15 mouse cellular contexts compared by ENCODE assay signal in the genomic region with DNA sequence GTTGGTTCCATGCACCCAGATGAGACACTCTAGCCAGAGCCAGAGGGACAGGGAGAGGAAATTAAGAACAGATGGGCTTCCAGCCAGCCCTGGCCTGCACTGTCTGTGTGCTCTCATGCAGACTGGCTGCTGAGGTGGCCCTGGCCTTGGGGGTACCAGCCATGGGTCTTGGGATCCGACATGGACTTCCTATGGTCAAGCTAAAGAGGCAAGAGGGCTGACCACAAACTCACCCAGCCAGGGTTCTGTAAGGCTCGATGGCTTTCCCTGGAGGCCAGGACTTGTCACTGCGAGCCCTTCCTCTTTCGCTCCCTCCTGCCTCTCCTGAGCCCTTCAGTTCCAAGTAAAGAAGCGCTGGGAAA. TPM values are rescaled to one million over a fixed set of nuclear protein-coding genes. Genes with fewer than 3 reads are reported as not detected.
A peak's percentile ranks its signal among the peaks of the same experiment; 100 is the strongest.
DNase-seq lines count a peak whose midpoint lies in the region; ATAC-seq and TF ChIP-seq lines count a peak whose summit lies in the region.
"Had no signal": no experiment of that assay in that cellular context is flagged by ENCODE, and none has a peak within 500 bp of the region (broad histone marks: within the 10 kb centered on the region; RNA-seq: fewer than 3 reads in every experiment).

No protein-coding gene starts in this region.

- 0 out of 2 replicates have a peak overlapping the region, but pooled peaks have one; percentile 2 for H3K9ac ChIP-seq in heart, embryonic 13.5 days
- no peak overlapping the region for H3K9ac ChIP-seq in lung, embryonic 16.5 days (ENCODE audit: low read length)
- H3K9ac ChIP-seq in forebrain, embryonic 14.5 days (ENCODE audit: low read length), result no peak overlapping the region
- H3K9ac ChIP-seq: neural tube, embryonic 13.5 days had no signal

- H3K4me2 ChIP-seq in heart, embryonic 13.5 days, result no peak overlapping the region
- H3K4me2 ChIP-seq in lung, embryonic 16.5 days (ENCODE audit: low read depth, low read length), result no peak overlapping the region
- H3K4me2 ChIP-seq in forebrain, embryonic 14.5 days (ENCODE audit: low read length), result no peak overlapping the region
- H3K4me2 ChIP-seq: liver, embryonic 11.5 days; neural tube, embryonic 13.5 days had no signal

- no peaks in the 10 kb centered on the region for H3K9me3 ChIP-seq in heart, embryonic 13.5 days
- H3K9me3 ChIP-seq in lung, embryonic 16.5 days (ENCODE audit: control insufficient read depth, low read length), result no peaks in the 10 kb centered on the region
- no peaks in the 10 kb centered on the region for H3K9me3 ChIP-seq in forebrain, embryonic 14.5 days (replicated peaks; ENCODE audit: control insufficient read depth, low read length)
- H3K9me3 ChIP-seq: neural tube, embryonic 13.5 days had no signal

- no peak for TF ChIP-seq CTCF in lung, adult 2 months (IDR thresholded peaks at IDR 0.05; ENCODE audit: insufficient read depth, low read length)

- H3K36me3 ChIP-seq in heart, embryonic 13.5 days, result peaks cover 22% of the 10 kb centered on the region
- no peaks in the 10 kb centered on the region for H3K36me3 ChIP-seq in lung, embryonic 16.5 days (ENCODE audit: control insufficient read depth, insufficient read depth, low read length)
- no peaks in the 10 kb centered on the region for H3K36me3 ChIP-seq in forebrain, embryonic 14.5 days (ENCODE audit: control insufficient read depth, insufficient read depth, low read length)
- H3K36me3 ChIP-seq: neural tube, embryonic 13.5 days had no signal

- no peak for DNase-seq in heart, postnatal 14 days
- DNase-seq in lung, adult 2 months, result no peak
- peak; percentile 50 to 51 for DNase-seq in gastrocnemius, postnatal 36 days
- DNase-seq in lung, postnatal 25 days (ENCODE audit: low spot score), result no peak
- no peak for DNase-seq in forebrain, embryonic 14.5 days (ENCODE audit: low spot score)
- DNase-seq: adrenal gland, postnatal 25 days; cerebellum, adult 11-12 months; embryo, embryonic 11 days; thymus, postnatal 4 days had no signal

- no peak for ATAC-seq in heart, embryonic 13.5 days (ENCODE audit: extremely low read depth, insufficient number of reproducible peaks, low FRiP score, low TSS enrichment)
- 0 out of 2 replicates have a peak, but pooled peaks have one; percentile 11 for ATAC-seq in lung, embryonic 16.5 days (ENCODE audit: low read depth)
- ATAC-seq in monocyte, adult 5-6 weeks (replicated peaks; ENCODE audit: insufficient number of reproducible peaks, low FRiP score, low TSS enrichment, poor library complexity, severe bottlenecking), result 0 out of 2 replicates have a peak, but pooled peaks have one; percentile 22
- ATAC-seq in forebrain, embryonic 14.5 days, result no peak
- ATAC-seq: hindbrain, embryonic 16.5 days had no signal

- no peak overlapping the region for H3K4me3 ChIP-seq in heart, embryonic 13.5 days
- no peak overlapping the region for H3K4me3 ChIP-seq in lung, embryonic 16.5 days (ENCODE audit: low read length)
- H3K4me3 ChIP-seq in lung, adult 2 months (replicated peaks; ENCODE audit: extremely low read depth, low read depth, low read length), result no peak overlapping the region
- no peak overlapping the region for H3K4me3 ChIP-seq in forebrain, embryonic 14.5 days (ENCODE audit: low read depth, low read length)
- H3K4me3 ChIP-seq: neural tube, embryonic 13.5 days had no signal

- intact Hi-C loops in heart, postnatal 14 days (cut with DNase I), result no loop called here
- intact Hi-C loops in gastrocnemius, postnatal 36 days (cut with DNase I), result no loop called here

- WGBS in heart, embryonic 13.5 days, result 65% methylated on average over 5 of the region's 5 CpGs
- 73% methylated on average over 5 of the region's 5 CpGs for WGBS in lung, embryonic 16.5 days
- WGBS in lung, adult 2 months, result 75% methylated on average over 5 of the region's 5 CpGs
- 79% methylated on average over 5 of the region's 5 CpGs for WGBS in forebrain, embryonic 14.5 days

- H3K4me1 ChIP-seq in heart, embryonic 13.5 days, result peaks cover 45% of the 10 kb centered on the region
- H3K4me1 ChIP-seq in lung, embryonic 16.5 days (replicated peaks; ENCODE audit: control insufficient read depth, insufficient read depth, low read length), result peaks cover 27% of the 10 kb centered on the region
- peaks cover 14% of the 10 kb centered on the region for H3K4me1 ChIP-seq in lung, adult 2 months (ENCODE audit: control insufficient read depth, insufficient read depth, low read length)
- H3K4me1 ChIP-seq in forebrain, embryonic 14.5 days (ENCODE audit: control insufficient read depth, insufficient read depth, low read length), result no peaks in the 10 kb centered on the region

- peak overlapping the region; percentile 48 for H3K27ac ChIP-seq in heart, embryonic 13.5 days (replicated peaks)
- H3K27ac ChIP-seq in lung, embryonic 16.5 days (ENCODE audit: low read length), result no peak overlapping the region
- no peak overlapping the region for H3K27ac ChIP-seq in forebrain, embryonic 14.5 days (ENCODE audit: low read depth, low read length)
- H3K27ac ChIP-seq: neural tube, embryonic 13.5 days had no signal

- H3K27me3 ChIP-seq in heart, embryonic 13.5 days (replicated peaks), result no peaks in the 10 kb centered on the region
- H3K27me3 ChIP-seq in lung, embryonic 16.5 days (ENCODE audit: control insufficient read depth, insufficient read depth, low read depth, low read length), result no peaks in the 10 kb centered on the region
- no peaks in the 10 kb centered on the region for H3K27me3 ChIP-seq in forebrain, embryonic 14.5 days (replicated peaks; ENCODE audit: control insufficient read depth, insufficient read depth, low read length)
- H3K27me3 ChIP-seq: neural tube, embryonic 13.5 days had no signal

- no peak for TF ChIP-seq POLR2A in lung, adult 2 months (IDR thresholded peaks at IDR 0.05; ENCODE audit: borderline replicate concordance, extremely low read depth, low read depth, low read length)

RNA-seq across cellular contexts. Expression of a gene that starts 33.2 kb away (rescaled TPM):
- polyA plus RNA-seq in heart, embryonic 13.5 days (2015; fragmentation: Nextera tagmentation; extraction: Ambion mirVana), result 93.7 and 99.8 TPM in 2 replicates
- 100 to 1,000 TPM; 238 to 261 TPM for total RNA-seq in heart, postnatal 14 days (2021)
- polyA plus RNA-seq in lung, embryonic 16.5 days (2015; fragmentation: Nextera tagmentation; extraction: Ambion mirVana), result 25.6 and 29.9 TPM in 2 replicates
- 28.9 and 32.4 TPM in 2 replicates for polyA plus RNA-seq in lung, adult 2 months (2012; rRNA removed)
- total RNA-seq in gastrocnemius, postnatal 36 days (2021), result 10 to 100 TPM; 31.8 to 36.5 TPM
- 3.2 to 11.4 TPM (median 7.9 TPM) in 3 replicates for total RNA-seq in monocyte, adult 5-6 weeks (2017)
- polyA plus RNA-seq in forebrain, embryonic 14.5 days (2014; fragmentation: Nextera tagmentation; extraction: Ambion mirVana), result 25.3 and 28.2 TPM in 2 replicates

RNA-seq across cellular contexts. Expression of a gene that starts 41.7 kb away (rescaled TPM):
- 20.8 and 22.6 TPM in 2 replicates for polyA plus RNA-seq in heart, embryonic 13.5 days (2015; fragmentation: Nextera tagmentation; extraction: Ambion mirVana)
- total RNA-seq in heart, postnatal 14 days (2021), result 10 to 100 TPM; 47.6 to 48.3 TPM
- polyA plus RNA-seq in lung, embryonic 16.5 days (2015; fragmentation: Nextera tagmentation; extraction: Ambion mirVana), result 12.8 and 14.6 TPM in 2 replicates
- 41.7 and 44.9 TPM in 2 replicates for polyA plus RNA-seq in lung, adult 2 months (2012; rRNA removed)
- total RNA-seq in gastrocnemius, postnatal 36 days (2021), result 10 to 100 TPM; 38.4 to 49.4 TPM
- 10.5 to 11.8 TPM (median 10.9 TPM) in 3 replicates for total RNA-seq in monocyte, adult 5-6 weeks (2017)
- 8.0 and 9.8 TPM in 2 replicates for polyA plus RNA-seq in forebrain, embryonic 14.5 days (2014; fragmentation: Nextera tagmentation; extraction: Ambion mirVana)

Comparison
In these comparisons a context has a peak if more than half of its experiments do, and no peak if none do; other contexts are left out.
1. ATAC-seq: peak in lung, embryonic 16.5 days (single experiment) and monocyte, adult 5-6 weeks (single experiment); none in heart, embryonic 13.5 days (single experiment) and forebrain, embryonic 14.5 days (single experiment).
2. DNase-seq: peak in gastrocnemius, postnatal 36 days (2 of 2); none in heart, postnatal 14 days (0 of 2), lung, adult 2 months (single experiment), lung, postnatal 25 days (single experiment) and forebrain, embryonic 14.5 days (single experiment).